Mouse (Mus musculus): ENCODE results near the gene Mkrn3. TPM values are rescaled to one million over a fixed set of nuclear protein-coding genes. Genes with fewer than 3 reads are reported as not detected.
A peak's percentile ranks its signal among the peaks of the same experiment; 100 is the strongest.

Gene Mkrn3
- polyA plus RNA-seq, 1 experiment from 2014 or later: 3.1 TPM

GRCm38 (mm10) chr7:62428337-62428736 is 8.4 kb upstream of the Mkrn3 start:
- Histone ChIP-seq H3K9ac (ENCODE audit: low read depth, low read length) (no peak overlapping the region), H3K27me3 (replicated peaks; ENCODE audit: control insufficient read depth, insufficient read depth, low read length) (no peaks in the 10 kb centered on the region), H3K9me3 (ENCODE audit: control insufficient read depth, low read length) (no peaks in the 10 kb centered on the region), H3K4me2 (ENCODE audit: low read depth, low read length) (no peak overlapping the region), H3K36me3 (ENCODE audit: control insufficient read depth, insufficient read depth, low read length) (no peaks in the 10 kb centered on the region), H3K4me1 (ENCODE audit: control insufficient read depth, insufficient read depth, low read length) (no peaks in the 10 kb centered on the region), H3K27ac (ENCODE audit: low read length) (no peak overlapping the region), H3K4me3 (ENCODE audit: low read length) (no peak overlapping the region)
- ATAC-seq: no peak
- WGBS: 19% methylated on average over 8 of the region's 8 CpGs

- WGBS: 49% methylated on average over 4 of the region's 4 CpGs
- Histone ChIP-seq H3K4me2 (ENCODE audit: low read depth, low read length) (no peak overlapping the region), H3K27ac (ENCODE audit: low read length) (no peak overlapping the region), H3K4me3 (ENCODE audit: low read length) (no peak overlapping the region), H3K27me3 (replicated peaks; ENCODE audit: control insufficient read depth, insufficient read depth, low read length) (no peaks in the 10 kb centered on the region), H3K9me3 (ENCODE audit: control insufficient read depth, low read length) (peaks cover 3% of the 10 kb centered on the region; the same call in 1 of the 2 replicates), H3K36me3 (ENCODE audit: control insufficient read depth, insufficient read depth, low read length) (no peaks in the 10 kb centered on the region), H3K9ac (ENCODE audit: low read depth, low read length) (no peak overlapping the region), H3K4me1 (ENCODE audit: control insufficient read depth, insufficient read depth, low read length) (peaks cover 8% of the 10 kb centered on the region)
- ATAC-seq: no peak
Measured at GRCm38 (mm10) chr7:62423210-62423609, 3.3 kb upstream of the Mkrn3 start.

- H3K9ac ChIP-seq (ENCODE audit: low read depth, low read length): no peak overlapping the region
- H3K4me3 ChIP-seq (ENCODE audit: low read length): no peak overlapping the region; the same call in 1 of the 2 replicates
- peaks cover 8% of the 10 kb centered on the region for H3K4me1 ChIP-seq (ENCODE audit: control insufficient read depth, insufficient read depth, low read length)
- H3K36me3 ChIP-seq (ENCODE audit: control insufficient read depth, insufficient read depth, low read length): no peaks in the 10 kb centered on the region
- 0 out of 2 replicates have a peak overlapping the region, but pooled peaks have one; percentile 47 for H3K4me2 ChIP-seq (ENCODE audit: low read depth, low read length)
- H3K9me3 ChIP-seq (ENCODE audit: control insufficient read depth, low read length): peaks cover 3% of the 10 kb centered on the region; the same call in 1 of the 2 replicates
- no peak overlapping the region for H3K27ac ChIP-seq (ENCODE audit: low read length)
- WGBS: 66% methylated on average over 6 of the region's 6 CpGs
- no peak for ATAC-seq
- H3K27me3 ChIP-seq (replicated peaks; ENCODE audit: control insufficient read depth, insufficient read depth, low read length): no peaks in the 10 kb centered on the region
Measured at GRCm38 (mm10) chr7:62420566-62420965, 627 bp upstream of the Mkrn3 start.

GRCm38 (mm10) chr7:62419105-62419492 is 840 bp downstream of the Mkrn3 start:
- Histone ChIP-seq H3K27me3 (replicated peaks; ENCODE audit: control insufficient read depth, insufficient read depth, low read length) (no peaks in the 10 kb centered on the region), H3K4me3 (ENCODE audit: low read length) (peak overlapping the region; percentile 73), H3K4me1 (ENCODE audit: control insufficient read depth, insufficient read depth, low read length) (peaks cover 8% of the 10 kb centered on the region), H3K9me3 (ENCODE audit: control insufficient read depth, low read length) (peaks cover 3% of the 10 kb centered on the region; the same call in 1 of the 2 replicates), H3K36me3 (ENCODE audit: control insufficient read depth, insufficient read depth, low read length) (no peaks in the 10 kb centered on the region), H3K27ac (ENCODE audit: low read length) (no peak overlapping the region), H3K4me2 (ENCODE audit: low read depth, low read length) (peak overlapping the region; percentile 65), H3K9ac (ENCODE audit: low read depth, low read length) (peak overlapping the region; percentile 79)
- peak; percentile 26; the same call in 1 of the 2 replicates for ATAC-seq
- 60% methylated on average over 17 of the region's 17 CpGs for WGBS

- Histone ChIP-seq H3K27me3 (replicated peaks; ENCODE audit: control insufficient read depth, insufficient read depth, low read length) (no peaks in the 10 kb centered on the region), H3K9me3 (ENCODE audit: control insufficient read depth, low read length) (peaks cover 3% of the 10 kb centered on the region; the same call in 1 of the 2 replicates), H3K4me1 (ENCODE audit: control insufficient read depth, insufficient read depth, low read length) (peaks cover 8% of the 10 kb centered on the region), H3K4me3 (ENCODE audit: low read length) (peak overlapping the region; percentile 73; the same call in 1 of the 2 replicates), H3K27ac (ENCODE audit: low read length) (no peak overlapping the region), H3K9ac (ENCODE audit: low read depth, low read length) (no peak overlapping the region), H3K4me2 (ENCODE audit: low read depth, low read length) (peak overlapping the region; percentile 65; the same call in 1 of the 2 replicates), H3K36me3 (ENCODE audit: control insufficient read depth, insufficient read depth, low read length) (no peaks in the 10 kb centered on the region)
- no peak for ATAC-seq
- 83% methylated on average over 9 of the region's 9 CpGs for WGBS
Measured at GRCm38 (mm10) chr7:62418346-62418745, 1.6 kb downstream of the Mkrn3 start.

- H3K27ac ChIP-seq (ENCODE audit: low read length): no peak overlapping the region
- no peak overlapping the region for H3K9ac ChIP-seq (ENCODE audit: low read depth, low read length)
- H3K9me3 ChIP-seq (ENCODE audit: control insufficient read depth, low read length): peaks cover 3% of the 10 kb centered on the region; the same call in 1 of the 2 replicates
- no peak overlapping the region for H3K4me3 ChIP-seq (ENCODE audit: low read length)
- H3K4me2 ChIP-seq (ENCODE audit: low read depth, low read length): no peak overlapping the region
- peaks cover 8% of the 10 kb centered on the region for H3K4me1 ChIP-seq (ENCODE audit: control insufficient read depth, insufficient read depth, low read length)
- H3K36me3 ChIP-seq (ENCODE audit: control insufficient read depth, insufficient read depth, low read length): no peaks in the 10 kb centered on the region
- H3K27me3 ChIP-seq (replicated peaks; ENCODE audit: control insufficient read depth, insufficient read depth, low read length): no peaks in the 10 kb centered on the region
- ATAC-seq: no peak
Measured at GRCm38 (mm10) chr7:62416173-62416572, 3.8 kb downstream of the Mkrn3 start.

- 0 out of 2 replicates have a peak, but pooled peaks cover 3% of the 10 kb centered on the region for H3K9me3 ChIP-seq (ENCODE audit: control insufficient read depth, low read length)
- no peaks in the 10 kb centered on the region for H3K36me3 ChIP-seq (ENCODE audit: control insufficient read depth, insufficient read depth, low read length)
- ATAC-seq: no peak
- no peak overlapping the region for H3K4me3 ChIP-seq (ENCODE audit: low read length)
- no peaks in the 10 kb centered on the region for H3K27me3 ChIP-seq (replicated peaks; ENCODE audit: control insufficient read depth, insufficient read depth, low read length)
- WGBS: 71% methylated on average over 1 of the region's 1 CpGs
- no peak overlapping the region for H3K4me2 ChIP-seq (ENCODE audit: low read depth, low read length)
- H3K27ac ChIP-seq (ENCODE audit: low read length): no peak overlapping the region
- H3K4me1 ChIP-seq (ENCODE audit: control insufficient read depth, insufficient read depth, low read length): peaks cover 8% of the 10 kb centered on the region
- no peak overlapping the region for H3K9ac ChIP-seq (ENCODE audit: low read depth, low read length)
Measured at GRCm38 (mm10) chr7:62415222-62415621, 4.7 kb downstream of the Mkrn3 start.

GRCm38 (mm10) chr7:62407803-62408202 is 12.1 kb downstream of the Mkrn3 start:
- 58% methylated on average over 3 of the region's 3 CpGs for WGBS
- H3K4me2 ChIP-seq (ENCODE audit: low read depth, low read length): no peak overlapping the region
- H3K9me3 ChIP-seq (ENCODE audit: control insufficient read depth, low read length): no peaks in the 10 kb centered on the region; the same call in 1 of the 2 replicates
- ATAC-seq: no peak
- H3K27me3 ChIP-seq (replicated peaks; ENCODE audit: control insufficient read depth, insufficient read depth, low read length): no peaks in the 10 kb centered on the region
- H3K4me3 ChIP-seq (ENCODE audit: low read length): no peak overlapping the region
- no peak overlapping the region for H3K27ac ChIP-seq (ENCODE audit: low read length)
- H3K4me1 ChIP-seq (ENCODE audit: control insufficient read depth, insufficient read depth, low read length): no peaks in the 10 kb centered on the region
- H3K36me3 ChIP-seq (ENCODE audit: control insufficient read depth, insufficient read depth, low read length): no peaks in the 10 kb centered on the region
- H3K9ac ChIP-seq (ENCODE audit: low read depth, low read length): no peak overlapping the region

- no peak for ATAC-seq
- no peaks in the 10 kb centered on the region for H3K36me3 ChIP-seq (ENCODE audit: control insufficient read depth, insufficient read depth, low read length)
- no peak overlapping the region for H3K9ac ChIP-seq (ENCODE audit: low read depth, low read length)
- H3K27ac ChIP-seq (ENCODE audit: low read length): no peak overlapping the region
- H3K4me2 ChIP-seq (ENCODE audit: low read depth, low read length): no peak overlapping the region
- H3K9me3 ChIP-seq (ENCODE audit: control insufficient read depth, low read length): no peaks in the 10 kb centered on the region; the same call in 1 of the 2 replicates
- no peaks in the 10 kb centered on the region for H3K27me3 ChIP-seq (replicated peaks; ENCODE audit: control insufficient read depth, insufficient read depth, low read length)
- H3K4me3 ChIP-seq (ENCODE audit: low read length): no peak overlapping the region
- no peaks in the 10 kb centered on the region for H3K4me1 ChIP-seq (ENCODE audit: control insufficient read depth, insufficient read depth, low read length)
- 38% methylated on average over 19 of the region's 19 CpGs for WGBS
Measured at GRCm38 (mm10) chr7:62406573-62407050, 13.3 kb downstream of the Mkrn3 start.

- WGBS: 40% methylated on average over 1 of the region's 1 CpGs
- Histone ChIP-seq H3K4me1 (ENCODE audit: control insufficient read depth, insufficient read depth, low read length) (no peaks in the 10 kb centered on the region), H3K36me3 (ENCODE audit: control insufficient read depth, insufficient read depth, low read length) (no peaks in the 10 kb centered on the region)
Measured at GRCm38 (mm10) chr7:62392202-62392601, 27.7 kb downstream of the Mkrn3 start.

More at GRCm38 (mm10) chr7:62392202-62392601, 27.7 kb downstream of the Mkrn3 start:
- no peaks in the 10 kb centered on the region for H3K27me3 ChIP-seq (replicated peaks; ENCODE audit: control insufficient read depth, insufficient read depth, low read length)
- H3K9ac ChIP-seq (ENCODE audit: low read depth, low read length): no peak overlapping the region
- H3K4me3 ChIP-seq (ENCODE audit: low read length): no peak overlapping the region
- H3K27ac ChIP-seq (ENCODE audit: low read length): no peak overlapping the region
- no peaks in the 10 kb centered on the region for H3K9me3 ChIP-seq (ENCODE audit: control insufficient read depth, low read length)
- H3K4me2 ChIP-seq (ENCODE audit: low read depth, low read length): no peak overlapping the region
- ATAC-seq: no peak
